Mouse (Mus musculus) C2C12 (cell line): ENCODE data around the gene Asb2.

Experiments
- CEBPB ChIP-seq: IDR thresholded peaks from one replicate; pipeline ENCODE4 v1.6.1; 2011; ENCODE audit warnings: low read depth, mild to moderate bottlenecking, control low read depth, moderate library complexity
- CTCF ChIP-seq: IDR thresholded peaks from one replicate; pipeline ENCODE4 v1.5.1; 2011; ENCODE audit not compliant: control insufficient read depth, insufficient read depth, insufficient read length
- FOSL1 ChIP-seq: IDR thresholded peaks from one replicate; pipeline ENCODE4 v1.8.0; 2011; ENCODE audit warnings: mild to moderate bottlenecking, low read length; ENCODE audit not compliant: poor library complexity, insufficient read depth, severe bottlenecking
- MAX ChIP-seq: IDR thresholded peaks from one replicate; pipeline ENCODE4 v1.6.1; 2011; ENCODE audit warnings: mild to moderate bottlenecking, control low read depth
- MYOD1 ChIP-seq: IDR thresholded peaks from one replicate; pipeline ENCODE4 v1.6.1; 2011; ENCODE audit warnings: low read depth; ENCODE audit not compliant: control insufficient read depth, insufficient read length
- MYOG ChIP-seq: IDR thresholded peaks from one replicate; pipeline ENCODE4 v1.6.1; 2011; ENCODE audit not compliant: control insufficient read depth, insufficient read length; ENCODE audit errors: extremely low read depth
- USF1 ChIP-seq: IDR thresholded peaks from one replicate; pipeline ENCODE4 v1.6.1; 2011; ENCODE audit warnings: low read depth, mild to moderate bottlenecking, control low read depth, moderate library complexity

- no peak for TF ChIP-seq CTCF
- TF ChIP-seq MYOG: no peak
- no peak for TF ChIP-seq MAX
- TF ChIP-seq USF1: no peak
- no peak for TF ChIP-seq MYOD1
- TF ChIP-seq CEBPB: no peak
- no peak for TF ChIP-seq FOSL1
Observed at GRCm38 (mm10) chr12:103326569-103326968, 29.2 kb downstream of the Asb2 start.
